In the genomic region with DNA sequence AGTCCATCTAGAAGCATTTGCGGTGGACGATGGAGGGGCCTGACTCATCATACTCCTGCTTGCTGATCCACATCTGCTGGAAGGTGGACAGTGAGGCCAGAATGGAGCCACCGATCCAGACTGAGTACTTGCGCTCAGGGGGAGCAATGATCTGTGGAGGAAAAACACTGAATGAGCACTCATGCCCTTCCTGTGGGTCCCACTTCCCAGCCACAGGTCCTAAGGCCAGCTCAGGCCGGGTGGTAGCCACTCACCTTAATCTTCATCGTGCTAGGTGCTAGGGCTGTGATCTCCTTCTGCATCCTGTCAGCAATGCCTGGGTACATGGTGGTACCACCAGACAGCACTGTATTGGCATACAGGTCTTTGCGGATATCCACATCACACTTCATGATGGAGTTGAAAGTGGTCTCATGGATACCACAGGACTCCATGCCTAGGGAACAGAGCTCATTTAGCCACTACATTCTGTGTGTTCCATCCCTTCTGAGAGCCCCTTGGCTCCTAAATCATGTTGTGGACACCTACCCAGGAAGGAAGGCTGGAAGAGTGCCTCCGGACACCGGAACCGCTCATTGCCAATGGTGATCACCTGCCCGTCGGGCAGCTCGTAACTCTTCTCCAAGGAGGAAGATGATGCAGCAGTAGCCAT, we compare ENCODE assay signal across 10 mouse cellular contexts. TPM values are rescaled to one million over a fixed set of nuclear protein-coding genes. Genes with fewer than 3 reads are reported as not detected.
DNase-seq lines count a peak whose midpoint lies in the region; ATAC-seq and TF ChIP-seq lines count a peak whose summit lies in the region.
"Not testable (repeated sequence)": the region's sequence is repeated elsewhere in the genome, so short reads cannot be mapped to it uniquely, and the experiment has no call there.
"Had no signal": no experiment of that assay in that cellular context is flagged by ENCODE, and none has a peak within 500 bp of the region (broad histone marks: within the 10 kb centered on the region; RNA-seq: fewer than 3 reads in every experiment).

No protein-coding gene starts in this region.

- H3K4me3 ChIP-seq in bone marrow macrophage, adult 2 months (ENCODE audit: insufficient read depth, low read length) = peak overlapping the region; percentile 63
- H3K4me3 ChIP-seq in forebrain, embryonic 11.5 days (ENCODE audit: low read depth, low read length) = peak overlapping the region; percentile 29
- peak overlapping the region; percentile 52 for H3K4me3 ChIP-seq in heart, embryonic 11.5 days (ENCODE audit: low read depth, low read length)
- peak overlapping the region; percentile 39 for H3K4me3 ChIP-seq in hindbrain, postnatal 0 days (ENCODE audit: low read length)
- peak overlapping the region; percentile 40 for H3K4me3 ChIP-seq in left cerebral cortex, adult 2 months
- peak overlapping the region; percentile 52 for H3K4me3 ChIP-seq in lung, embryonic 14.5 days (ENCODE audit: low read depth, low read length)
- H3K4me3 ChIP-seq in neural tube, embryonic 11.5 days (ENCODE audit: low read depth, low read length) = peak overlapping the region; percentile 38
- peak overlapping the region; percentile 38 for H3K4me3 ChIP-seq in thymus, adult 2 months (ENCODE audit: control insufficient read depth, insufficient read depth, low read length)

- not testable (repeated sequence) for H3K4me1 ChIP-seq in bone marrow macrophage, adult 2 months (ENCODE audit: control insufficient read depth, insufficient read depth, low read length); lung, embryonic 14.5 days (ENCODE audit: insufficient read depth)
- peaks cover 18% of the 10 kb centered on the region for H3K4me1 ChIP-seq in forebrain, embryonic 11.5 days (replicated peaks; ENCODE audit: control insufficient read depth, insufficient read depth, low read length)
- peaks cover 11% of the 10 kb centered on the region for H3K4me1 ChIP-seq in heart, embryonic 11.5 days (ENCODE audit: control insufficient read depth, insufficient read depth, low read length)
- H3K4me1 ChIP-seq in hindbrain, postnatal 0 days (ENCODE audit: insufficient read depth, low read length) = peaks cover 11% of the 10 kb centered on the region
- peaks cover 14% of the 10 kb centered on the region for H3K4me1 ChIP-seq in neural tube, embryonic 11.5 days (ENCODE audit: control insufficient read depth, insufficient read depth, low read length)
- H3K4me1 ChIP-seq in thymus, adult 2 months (replicated peaks; ENCODE audit: control insufficient read depth, insufficient read depth, low read length) = peaks cover 29% of the 10 kb centered on the region

- not testable (repeated sequence) for TF ChIP-seq POLR2A in bone marrow macrophage, adult 2 months (IDR thresholded peaks at IDR 0.05; ENCODE audit: borderline replicate concordance, low read depth, low read length); thymus, adult 2 months (IDR thresholded peaks at IDR 0.05; ENCODE audit: control insufficient read depth, extremely low read depth, insufficient read depth, low read length, poor library complexity)

- peak overlapping the region; percentile 58 for H3K4me2 ChIP-seq in forebrain, embryonic 11.5 days (ENCODE audit: low read depth, low read length, severe bottlenecking)
- peak overlapping the region; percentile 71 for H3K4me2 ChIP-seq in heart, embryonic 11.5 days
- peak overlapping the region; percentile 61 for H3K4me2 ChIP-seq in hindbrain, postnatal 0 days (ENCODE audit: low read depth, low read length)
- H3K4me2 ChIP-seq in lung, embryonic 14.5 days = peak overlapping the region; percentile 77
- peak overlapping the region; percentile 47 for H3K4me2 ChIP-seq in neural tube, embryonic 11.5 days (ENCODE audit: low read depth)

- intact Hi-C loops in left cerebral cortex, adult 2 months (cut with DNase I) = loop anchor here (5.0 kb wide), 2 partner anchors 34 to 109 kb away; no protein-coding TSS in a partner anchor

- not testable (repeated sequence) for TF ChIP-seq CTCF in bone marrow macrophage, adult 2 months (IDR thresholded peaks at IDR 0.05; ENCODE audit: low read depth, low read length); hindbrain, postnatal 0 days (IDR thresholded peaks at IDR 0.05; ENCODE audit: low read depth); left cerebral cortex, adult 2 months (IDR thresholded peaks at IDR 0.05); lung, embryonic 14.5 days (IDR thresholded peaks at IDR 0.05; ENCODE audit: low read depth); thymus, adult 2 months (IDR thresholded peaks at IDR 0.05; ENCODE audit: borderline replicate concordance, control insufficient read depth, extremely low read depth, insufficient read depth, low read length, poor library complexity)

- WGBS in forebrain, embryonic 11.5 days = 85% methylated on average over 10 of the region's 13 CpGs
- WGBS in heart, embryonic 11.5 days (ENCODE audit: insufficient replicate concordance) = 48% methylated on average over 9 of the region's 13 CpGs
- WGBS in hindbrain, postnatal 0 days = 52% methylated on average over 10 of the region's 13 CpGs
- 44% methylated on average over 8 of the region's 13 CpGs for WGBS in lung, embryonic 14.5 days
- WGBS in neural tube, embryonic 11.5 days = 69% methylated on average over 8 of the region's 13 CpGs
- WGBS in thymus, adult 2 months = 41% methylated on average over 11 of the region's 13 CpGs

- H3K27me3 ChIP-seq in forebrain, embryonic 11.5 days (ENCODE audit: control insufficient read depth, insufficient read depth, low read length); heart, embryonic 11.5 days (ENCODE audit: control insufficient read depth, insufficient read depth, low read length); hindbrain, postnatal 0 days (ENCODE audit: insufficient read depth, low read length); lung, embryonic 14.5 days (ENCODE audit: insufficient read depth, low read length); neural tube, embryonic 11.5 days (ENCODE audit: control insufficient read depth, insufficient read depth, low read length); thymus, adult 2 months (ENCODE audit: control insufficient read depth, insufficient read depth, low read length): not testable (repeated sequence)

- not testable (repeated sequence) for H3K27ac ChIP-seq in bone marrow macrophage, adult 2 months (ENCODE audit: insufficient read depth, low read depth, low read length); forebrain, embryonic 11.5 days (ENCODE audit: low read depth, low read length); hindbrain, postnatal 0 days; left cerebral cortex, adult 2 months; lung, embryonic 14.5 days (ENCODE audit: low read depth); neural tube, embryonic 11.5 days (ENCODE audit: low read depth, low read length); thymus, adult 2 months (ENCODE audit: control insufficient read depth, insufficient read depth, low read length)
- peak overlapping the region; percentile 62 for H3K27ac ChIP-seq in heart, embryonic 11.5 days (ENCODE audit: low read depth, low read length)

- not testable (repeated sequence) for H3K9me3 ChIP-seq in forebrain, embryonic 11.5 days (ENCODE audit: control insufficient read depth, low read length); heart, embryonic 11.5 days (replicated peaks; ENCODE audit: control insufficient read depth, low read length); hindbrain, postnatal 0 days (ENCODE audit: low read length); lung, embryonic 14.5 days (ENCODE audit: low read depth, low read length); neural tube, embryonic 11.5 days (ENCODE audit: control insufficient read depth, low read length)

- H3K9ac ChIP-seq in forebrain, embryonic 11.5 days (ENCODE audit: low read length) = not testable (repeated sequence)
- peak overlapping the region; percentile 80 for H3K9ac ChIP-seq in heart, embryonic 11.5 days (ENCODE audit: low read depth, low read length)
- peak overlapping the region; percentile 40 for H3K9ac ChIP-seq in hindbrain, postnatal 0 days (replicated peaks; ENCODE audit: low read length)
- H3K9ac ChIP-seq in lung, embryonic 14.5 days = peak overlapping the region; percentile 60
- H3K9ac ChIP-seq in neural tube, embryonic 11.5 days (ENCODE audit: low read length) = peak overlapping the region; percentile 50

- peak; percentile 53 for DNase-seq in forebrain, embryonic 11.5 days (ENCODE audit: low spot score)
- peak; percentile 1 for DNase-seq in hindbrain, postnatal 0 days (ENCODE audit: low spot score)
- DNase-seq in left cerebral cortex, adult 2 months (ENCODE audit: extremely low spot score in 1 of 2, low spot score in 2 of 2) = peak in 1 of 2 experiments; percentile 11
- DNase-seq in lung, embryonic 14.5 days; thymus, adult 2 months: not testable (repeated sequence)
- DNase-seq in neural tube, embryonic 11.5 days (ENCODE audit: low spot score) = peak; percentile 9

- not testable (repeated sequence) for ATAC-seq in forebrain, embryonic 11.5 days (replicated peaks; ENCODE audit: low FRiP score); heart, embryonic 11.5 days (replicated peaks; ENCODE audit: insufficient number of reproducible peaks, low FRiP score, low TSS enrichment); hindbrain, postnatal 0 days; lung, embryonic 14.5 days (ENCODE audit: insufficient read depth); neural tube, embryonic 11.5 days (ENCODE audit: insufficient read depth, low FRiP score, low TSS enrichment)

- H3K36me3 ChIP-seq in forebrain, embryonic 11.5 days (ENCODE audit: control insufficient read depth, insufficient read depth, low read length); heart, embryonic 11.5 days (ENCODE audit: control insufficient read depth, insufficient read depth, low read length); neural tube, embryonic 11.5 days (ENCODE audit: control insufficient read depth, insufficient read depth, low read length): not testable (repeated sequence)
- H3K36me3 ChIP-seq in hindbrain, postnatal 0 days (ENCODE audit: insufficient read depth, low read length) = peaks cover 14% of the 10 kb centered on the region
- H3K36me3 ChIP-seq in lung, embryonic 14.5 days (ENCODE audit: insufficient read depth) = peaks cover 24% of the 10 kb centered on the region
- peaks cover 13% of the 10 kb centered on the region for H3K36me3 ChIP-seq in thymus, adult 2 months (ENCODE audit: control insufficient read depth, insufficient read depth, low read length)

RNA-seq across cellular contexts. Expression of gene Actg1, which starts 1.8 kb away (rescaled TPM):
- polyA plus RNA-seq in bone marrow macrophage, adult 2 months (2012; ENCODE audit: insufficient read depth, insufficient read length, missing spikeins) = 2,086 and 2,131 TPM in 2 replicates
- polyA plus RNA-seq in forebrain, embryonic 11.5 days (2014; fragmentation: Nextera tagmentation; extraction: Ambion mirVana) = 2,808 and 3,088 TPM in 2 replicates
- 1,448 and 1,508 TPM in 2 replicates for polyA plus RNA-seq in heart, embryonic 11.5 days (2014; fragmentation: Nextera tagmentation; extraction: Ambion mirVana)
- total RNA-seq in hindbrain, postnatal 0 days (2014; rRNA removed) = 2,410 and 2,568 TPM in 2 replicates
- polyA plus RNA-seq in hindbrain, postnatal 0 days (2015; fragmentation: Nextera tagmentation; extraction: Ambion mirVana) = 3,348 and 3,639 TPM in 2 replicates
- 1,000 to 10,000 TPM; 1,100 to 1,129 TPM for total RNA-seq in left cerebral cortex, adult 2 months (2021)
- polyA plus RNA-seq in lung, embryonic 14.5 days (2014; fragmentation: Nextera tagmentation; extraction: Ambion mirVana) = 2,614 and 2,926 TPM in 2 replicates
- polyA plus RNA-seq in neural tube, embryonic 11.5 days (2014; fragmentation: Nextera tagmentation; extraction: Ambion mirVana) = 3,675 and 3,804 TPM in 2 replicates
- 1,233 and 1,455 TPM in 2 replicates for polyA plus RNA-seq in thymus, adult 2 months (2012; rRNA removed)

RNA-seq across cellular contexts. Expression of gene Fscn2, which starts 14.8 kb away (rescaled TPM):
- polyA plus RNA-seq in bone marrow macrophage, adult 2 months (2012; ENCODE audit: insufficient read depth, insufficient read length, missing spikeins) = not detected in 2 replicates
- polyA plus RNA-seq in forebrain, embryonic 11.5 days (2014; fragmentation: Nextera tagmentation; extraction: Ambion mirVana) = 1.0 TPM in 1 of 2 replicates, not detected in the other
- 0.57 TPM in 1 of 2 replicates, not detected in the other for polyA plus RNA-seq in heart, embryonic 11.5 days (2014; fragmentation: Nextera tagmentation; extraction: Ambion mirVana)
- 3.0 and 9.0 TPM in 2 replicates for total RNA-seq in hindbrain, postnatal 0 days (2014; rRNA removed)
- 1.5 and 1.9 TPM in 2 replicates for polyA plus RNA-seq in hindbrain, postnatal 0 days (2015; fragmentation: Nextera tagmentation; extraction: Ambion mirVana)
- under 1 TPM in 1 of 2 experiments, not detected in 1; 0.25 TPM for total RNA-seq in left cerebral cortex, adult 2 months (2021)
- 0.23 and 0.57 TPM in 2 replicates for polyA plus RNA-seq in lung, embryonic 14.5 days (2014; fragmentation: Nextera tagmentation; extraction: Ambion mirVana)
- polyA plus RNA-seq in neural tube, embryonic 11.5 days (2014; fragmentation: Nextera tagmentation; extraction: Ambion mirVana) = 0.42 and 0.81 TPM in 2 replicates
- polyA plus RNA-seq in thymus, adult 2 months (2012; rRNA removed) = 0.19 and 0.37 TPM in 2 replicates
- total RNA-seq: left cerebral cortex, postnatal 10 days had no signal
- polyA plus RNA-seq: G1E had no signal

RNA-seq across cellular contexts. Expression of gene Faap100, which starts 32.1 kb away (rescaled TPM):
- 10.4 and 13.1 TPM in 2 replicates for polyA plus RNA-seq in bone marrow macrophage, adult 2 months (2012; ENCODE audit: insufficient read depth, insufficient read length, missing spikeins)
- polyA plus RNA-seq in forebrain, embryonic 11.5 days (2014; fragmentation: Nextera tagmentation; extraction: Ambion mirVana) = 33.8 and 39.8 TPM in 2 replicates
- polyA plus RNA-seq in heart, embryonic 11.5 days (2014; fragmentation: Nextera tagmentation; extraction: Ambion mirVana) = 24.2 and 29.6 TPM in 2 replicates
- total RNA-seq in hindbrain, postnatal 0 days (2014; rRNA removed) = 175 and 178 TPM in 2 replicates
- polyA plus RNA-seq in hindbrain, postnatal 0 days (2015; fragmentation: Nextera tagmentation; extraction: Ambion mirVana) = 74.6 and 76.4 TPM in 2 replicates
- total RNA-seq in left cerebral cortex, adult 2 months (2021) = 10 to 100 TPM; 16.1 to 17.6 TPM
- 35.6 and 44.5 TPM in 2 replicates for polyA plus RNA-seq in lung, embryonic 14.5 days (2014; fragmentation: Nextera tagmentation; extraction: Ambion mirVana)
- 34.5 and 39.5 TPM in 2 replicates for polyA plus RNA-seq in neural tube, embryonic 11.5 days (2014; fragmentation: Nextera tagmentation; extraction: Ambion mirVana)
- 59.7 and 64.4 TPM in 2 replicates for polyA plus RNA-seq in thymus, adult 2 months (2012; rRNA removed)
